Mouse (Mus musculus) fat pad, adult 2 months (tissue): ENCODE measurements around the gene Cacna1g.
"Not testable (repeated sequence)": the region's sequence is repeated elsewhere in the genome, so short reads cannot be mapped to it uniquely, and the experiment has no call there.

Experiments used
- DNase-seq: peaks from one replicate; pipeline ENCODE4 v3.0.0-alpha.2; 2011; ENCODE audit warnings: low read depth, low spot score; ENCODE audit errors: extremely low read depth

Cacna1g gene

DNA sequence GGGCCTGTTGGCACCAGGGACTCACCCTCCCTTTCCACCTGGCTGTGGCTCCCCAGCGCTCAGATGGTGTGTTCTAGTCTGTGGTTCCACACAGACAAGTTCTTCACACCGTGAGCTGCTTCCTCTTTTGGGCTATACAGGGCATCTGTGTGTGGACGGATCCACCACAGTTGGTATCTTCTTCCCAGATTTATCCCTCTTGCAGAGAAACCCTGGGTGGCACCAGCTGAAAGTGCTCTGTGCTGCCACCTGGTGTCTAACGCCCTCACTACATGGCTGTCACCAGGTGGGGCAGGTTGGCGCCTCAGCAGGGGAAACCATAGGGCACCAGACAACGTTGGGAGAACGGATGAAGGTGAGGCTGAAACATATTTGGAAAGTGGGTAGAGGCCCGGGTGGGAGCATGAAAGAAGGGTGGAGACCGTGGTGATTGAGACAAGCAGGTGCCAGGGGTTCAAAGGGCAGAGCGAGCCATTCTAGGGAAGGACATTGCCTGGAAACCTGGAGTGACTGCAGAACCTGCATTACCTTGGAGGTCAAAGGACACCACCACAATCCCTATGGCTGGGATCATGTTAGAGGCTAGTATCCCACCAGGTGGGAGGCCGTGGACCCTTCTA, 69.2 kb downstream of the Cacna1g start:
- DNase-seq = no peak

DNA sequence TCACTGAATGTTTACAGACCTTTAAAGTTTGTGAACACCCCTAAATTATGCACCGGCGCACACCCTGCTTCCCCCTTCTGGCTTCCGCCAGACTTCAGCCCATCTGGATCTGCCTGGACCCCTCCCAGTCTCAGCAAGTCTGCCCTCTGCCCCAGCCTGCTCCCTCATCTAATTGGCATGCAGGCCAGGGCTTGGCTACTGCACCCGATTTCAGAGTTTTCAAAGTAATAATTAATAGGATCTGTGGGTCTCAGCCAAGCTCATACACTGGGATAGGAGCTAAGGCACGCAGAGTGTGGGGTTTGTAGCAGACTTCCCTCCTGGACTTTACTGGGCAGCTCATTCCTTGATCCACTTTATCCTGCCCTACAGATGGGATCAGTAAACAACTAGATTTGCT, 69.8 kb downstream of the Cacna1g start:
- DNase-seq = no peak

DNA sequence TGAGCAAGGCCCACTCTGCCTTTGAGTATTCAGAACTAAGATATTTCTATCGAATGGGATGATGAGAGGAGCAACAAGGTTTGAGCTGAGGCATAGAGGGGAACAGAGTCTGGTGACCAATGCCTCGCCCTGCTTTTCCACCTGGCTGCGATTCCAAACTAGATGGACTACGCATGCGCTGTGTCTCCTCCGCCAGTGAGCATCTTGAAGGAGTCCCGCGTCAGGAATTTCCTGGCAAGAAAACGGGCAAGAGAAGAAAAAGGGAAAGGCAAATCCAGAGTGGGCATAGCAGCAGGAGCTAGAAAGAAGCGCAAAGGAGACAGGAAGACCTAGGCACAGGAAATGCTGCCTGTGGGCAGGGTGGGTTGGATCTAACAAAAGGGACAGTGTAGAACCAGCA, 70.2 kb downstream of the Cacna1g start:
- DNase-seq = no peak

DNA sequence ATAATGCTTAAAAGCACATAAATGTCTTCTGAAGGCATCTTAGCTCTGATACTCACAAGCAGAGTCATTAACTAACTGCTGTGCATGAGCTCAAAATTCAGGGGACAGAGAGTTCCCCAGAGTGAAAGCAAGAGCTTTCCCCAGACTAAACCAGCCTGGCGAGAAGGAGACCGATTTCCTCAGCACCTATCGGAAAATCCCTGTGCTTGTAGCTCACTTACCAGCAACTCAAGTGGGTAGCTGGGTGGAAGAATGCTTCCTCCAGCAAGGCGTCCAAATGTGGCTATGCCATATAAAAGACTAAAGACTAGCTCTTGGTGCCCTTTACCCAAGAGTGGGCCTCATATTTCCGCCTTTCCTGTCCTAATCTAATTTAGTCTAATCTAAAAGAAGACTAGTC, 71.3 kb downstream of the Cacna1g start:
- no peak for DNase-seq

DNA sequence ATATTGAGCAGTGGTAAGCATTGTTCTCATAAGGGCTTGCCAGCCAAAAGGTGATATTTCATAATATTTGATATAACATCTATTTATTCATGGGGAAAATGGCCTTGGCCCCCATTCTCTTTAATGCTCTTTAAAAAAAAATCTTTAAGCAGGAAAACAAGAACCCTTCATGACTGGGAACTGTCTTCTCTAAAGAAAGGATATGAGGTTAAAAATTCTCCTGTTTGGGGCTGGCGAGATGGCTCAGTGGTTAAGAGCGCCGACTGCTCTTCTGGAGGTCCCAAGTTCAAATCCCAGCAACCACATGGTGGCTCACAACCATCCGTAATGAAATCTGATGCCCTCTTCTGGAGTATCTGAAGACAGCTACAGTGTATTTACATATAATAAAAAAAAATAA, 72.0 kb downstream of the Cacna1g start:
- not testable (repeated sequence) for DNase-seq

DNA sequence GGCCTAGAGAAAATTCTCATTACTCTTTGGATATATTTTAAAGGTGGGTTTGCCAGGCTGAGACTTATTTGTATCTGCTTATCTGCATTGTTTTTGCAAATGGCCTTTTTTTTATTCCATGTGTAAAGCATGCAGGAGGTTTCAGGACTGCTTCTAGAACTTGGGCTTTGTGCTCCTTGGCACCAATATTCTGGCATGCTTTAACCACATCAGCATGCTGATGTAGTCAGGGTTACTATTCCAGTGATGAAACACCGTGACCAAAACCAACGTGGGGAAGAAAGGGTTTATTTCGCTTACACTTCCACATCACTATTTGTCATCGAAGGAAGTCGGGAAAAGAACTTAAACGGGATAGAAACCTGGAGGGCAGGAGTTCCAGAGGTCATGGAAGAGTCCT, 73.0 kb downstream of the Cacna1g start:
- DNase-seq = no peak

DNA sequence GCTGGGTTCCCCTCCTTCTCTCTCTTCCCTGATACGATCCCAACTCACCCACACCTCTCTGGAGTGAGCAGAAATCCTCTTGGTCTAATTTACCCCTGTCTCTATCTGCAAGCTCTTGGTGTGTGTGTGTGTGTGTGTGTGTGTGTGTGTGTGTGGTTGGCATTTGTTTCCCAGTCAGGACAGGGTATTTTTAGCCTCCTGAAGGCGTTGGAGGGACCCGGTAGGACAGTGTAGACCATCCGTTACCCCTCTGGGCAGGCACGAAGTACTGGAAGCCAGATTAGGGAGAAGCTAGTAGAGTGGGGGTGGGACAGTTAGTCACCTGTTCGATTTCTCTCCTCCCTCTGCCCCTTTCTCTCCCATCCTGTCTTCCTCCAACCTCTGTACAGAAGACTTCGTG, 79.9 kb downstream of the Cacna1g start:
- no peak for DNase-seq

DNA sequence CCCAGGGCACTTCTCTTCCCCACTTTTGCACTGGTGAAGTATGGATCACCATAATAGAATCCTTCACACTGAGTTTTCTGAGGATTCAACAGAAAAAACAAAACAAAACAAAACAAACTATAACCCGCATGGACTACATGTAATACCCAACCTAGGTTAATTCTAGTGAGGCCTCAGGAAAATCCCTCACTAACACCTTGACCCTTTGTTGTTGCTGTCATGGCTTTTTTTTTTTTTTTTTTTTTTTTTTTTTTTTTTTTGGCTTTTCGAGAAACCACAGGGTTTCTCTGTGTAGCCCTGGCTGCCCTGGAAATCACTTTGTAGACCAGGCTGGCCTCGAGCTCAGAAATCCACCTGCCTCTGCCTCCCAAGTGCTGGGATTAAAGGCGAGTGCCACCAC, 80.5 kb downstream of the Cacna1g start:
- DNase-seq = not testable (repeated sequence)

DNA sequence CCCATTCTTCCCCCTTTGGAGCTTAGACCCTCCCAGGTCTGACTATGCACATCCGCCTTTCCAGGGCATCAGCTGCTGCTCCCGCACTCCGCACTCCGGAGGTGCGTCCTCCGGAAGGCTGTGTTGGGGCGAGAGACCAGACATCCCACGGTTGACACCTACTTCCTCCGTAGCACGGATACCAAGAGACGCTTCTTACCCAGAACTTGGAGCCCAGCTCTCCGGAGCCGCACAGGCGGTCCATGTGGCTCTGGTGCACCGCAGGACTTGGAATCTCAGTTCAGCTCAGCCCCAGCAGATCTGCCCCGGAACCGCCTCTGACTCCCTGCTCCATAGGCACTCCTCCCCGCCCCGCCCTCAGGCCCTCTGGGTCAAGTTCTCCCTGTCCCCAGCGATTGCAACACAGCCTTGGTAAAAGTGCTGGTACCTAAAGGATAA, 81.3 kb downstream of the Cacna1g start, which contains the start of gene Abcc3:
TSS of gene Abcc3 (minus strand) at position 326 of the 438 bp plus-strand sequence.
- no peak for DNase-seq

DNA sequence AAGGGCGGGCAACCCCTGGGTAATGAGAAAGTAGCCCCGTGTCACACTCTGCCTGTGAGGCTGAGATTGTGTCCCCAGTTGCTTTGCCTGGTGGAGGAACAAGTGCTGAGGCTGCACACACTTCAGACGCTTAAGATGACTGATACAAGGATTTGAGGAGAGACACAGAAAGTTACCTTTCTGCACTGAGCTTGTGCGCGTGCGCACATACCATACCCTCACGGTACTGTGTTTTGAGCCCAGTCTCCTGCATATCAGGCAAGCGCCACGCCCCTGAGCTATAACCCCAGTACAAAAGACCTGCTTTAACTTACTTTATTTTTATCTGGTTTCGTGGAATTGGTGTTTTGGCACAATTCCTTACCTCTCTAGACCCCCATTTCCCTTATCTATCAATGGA, 82.3 kb downstream of the Cacna1g start:
- DNase-seq = no peak

DNA sequence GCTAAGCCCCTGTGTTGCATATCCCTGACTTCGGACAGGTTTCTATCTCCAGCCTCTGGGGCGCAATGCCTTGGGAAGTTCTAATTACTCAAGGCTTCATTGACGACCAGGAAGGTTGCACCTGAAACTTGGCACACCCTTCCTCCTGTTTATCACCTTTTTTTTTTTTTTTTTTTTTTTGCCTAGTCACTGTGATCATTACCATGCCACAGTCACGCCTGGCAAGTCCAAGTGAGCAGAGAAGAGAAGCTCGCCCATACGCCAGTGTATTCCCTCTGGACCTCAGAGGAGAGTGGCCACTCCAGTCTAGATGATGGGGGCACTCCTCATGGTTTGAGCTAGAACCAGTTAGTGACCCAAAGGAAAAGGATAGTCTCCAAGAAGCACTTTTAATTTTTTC, 83.2 kb downstream of the Cacna1g start:
- DNase-seq = no peak

DNA sequence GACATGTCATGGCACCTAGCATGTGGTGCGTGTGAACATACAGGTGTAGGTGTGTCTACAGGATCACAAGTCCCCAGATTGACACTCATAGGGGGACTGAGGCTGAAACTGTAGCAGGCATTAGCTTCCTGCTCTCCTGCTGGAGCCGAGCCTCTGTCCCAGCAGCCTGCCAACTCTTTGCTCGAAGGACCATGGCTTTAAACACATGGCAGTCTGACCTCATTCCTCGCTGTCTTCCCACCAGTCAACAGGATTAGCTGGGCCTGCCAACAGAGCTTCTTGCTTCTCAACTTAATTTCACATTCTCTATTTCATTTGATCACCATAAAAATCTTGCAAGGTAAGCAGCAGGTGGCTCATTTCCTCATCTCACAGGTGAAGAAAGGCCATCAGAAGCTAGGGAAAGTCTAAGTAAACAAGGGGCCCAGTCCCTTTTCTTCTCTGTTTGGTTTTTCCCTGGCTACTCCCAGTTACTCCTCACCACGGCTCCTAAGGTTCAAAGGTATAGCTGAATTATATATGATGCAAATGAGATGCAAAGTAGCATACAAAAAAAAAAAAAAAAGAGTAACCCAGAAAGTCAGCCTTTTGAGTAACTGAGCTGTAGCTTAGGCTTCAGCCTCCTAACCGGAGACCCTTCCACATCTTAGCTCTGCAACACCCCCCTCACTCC, 84.1 kb downstream of the Cacna1g start:
- no peak for DNase-seq

DNA sequence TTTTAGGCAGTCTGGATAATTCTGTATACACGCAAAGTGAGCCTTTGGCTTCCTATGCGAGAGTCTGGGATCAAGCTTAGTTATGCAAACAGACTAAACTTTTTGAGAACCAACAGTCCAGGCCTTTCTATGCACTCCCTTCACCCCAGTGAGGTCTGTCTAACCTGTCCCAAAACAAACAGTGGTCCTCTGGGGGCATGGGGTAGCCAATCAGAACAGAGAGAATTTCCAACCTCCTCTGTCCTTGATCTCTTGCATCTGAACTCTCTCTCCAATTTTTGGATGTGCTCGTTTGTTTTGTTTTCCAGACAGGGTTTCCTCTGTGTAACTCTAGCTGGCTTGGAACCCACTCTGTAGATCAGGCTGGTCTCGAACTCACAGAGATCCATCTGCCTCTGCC, 85.0 kb downstream of the Cacna1g start:
- DNase-seq = no peak

DNA sequence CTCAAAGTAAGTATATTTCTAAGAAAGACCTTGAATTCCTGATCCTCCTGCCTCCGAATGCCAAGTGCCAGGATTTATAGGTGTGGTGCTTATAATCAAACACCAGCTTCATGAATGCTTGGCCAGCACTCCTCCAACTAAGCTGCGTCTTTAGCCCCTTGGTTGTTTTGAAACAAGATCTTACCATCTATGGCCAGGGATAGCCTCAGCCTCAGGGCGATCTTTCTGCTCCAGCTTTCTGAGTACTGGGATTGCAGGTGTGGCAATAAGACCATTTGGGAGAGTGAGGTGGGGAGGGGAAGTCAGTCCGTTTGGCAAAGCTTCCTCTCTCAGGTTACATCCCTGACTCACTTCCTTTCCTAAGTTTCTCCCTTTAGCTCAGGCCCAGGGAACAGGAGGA, 86.2 kb downstream of the Cacna1g start:
- peak; percentile 99 for DNase-seq

DNA sequence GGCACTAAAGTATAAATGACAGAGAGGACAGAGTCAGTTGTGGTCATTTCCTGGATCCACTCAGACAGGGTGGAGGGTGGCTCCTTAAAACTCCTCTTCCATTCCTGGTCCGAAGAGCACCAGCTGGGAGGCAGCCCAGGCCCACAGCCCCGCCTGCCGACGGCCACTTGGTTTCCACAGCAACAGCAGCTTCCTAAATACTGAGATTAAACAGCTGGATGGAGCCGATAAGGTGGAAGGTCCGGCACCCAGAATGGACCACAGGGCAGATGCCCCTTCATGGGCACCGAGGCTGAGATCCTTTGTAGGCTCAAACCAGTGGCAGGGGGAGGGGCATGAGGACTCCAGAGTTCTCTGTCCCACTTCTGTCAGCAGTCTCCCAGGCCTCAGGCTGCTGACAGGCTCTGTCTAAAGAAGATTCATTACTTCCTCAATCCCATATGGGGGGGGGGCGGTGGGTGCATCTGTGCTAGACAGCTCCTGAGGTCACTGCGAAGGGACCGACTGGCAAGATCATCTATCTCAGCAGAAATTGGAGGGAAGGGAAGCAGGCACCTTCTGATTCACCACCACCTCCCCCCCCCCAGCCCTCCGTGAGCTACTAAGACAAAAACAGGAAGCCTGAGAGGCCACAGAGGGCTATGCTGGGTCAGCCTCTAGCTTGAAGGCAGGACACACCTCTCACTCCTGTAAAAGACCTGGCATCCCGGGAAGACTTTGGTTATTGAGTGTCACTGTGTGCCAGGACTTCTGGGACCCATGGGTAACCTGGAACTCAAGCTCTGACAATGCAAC, 87.8 kb downstream of the Cacna1g start:
- DNase-seq = no peak

DNA sequence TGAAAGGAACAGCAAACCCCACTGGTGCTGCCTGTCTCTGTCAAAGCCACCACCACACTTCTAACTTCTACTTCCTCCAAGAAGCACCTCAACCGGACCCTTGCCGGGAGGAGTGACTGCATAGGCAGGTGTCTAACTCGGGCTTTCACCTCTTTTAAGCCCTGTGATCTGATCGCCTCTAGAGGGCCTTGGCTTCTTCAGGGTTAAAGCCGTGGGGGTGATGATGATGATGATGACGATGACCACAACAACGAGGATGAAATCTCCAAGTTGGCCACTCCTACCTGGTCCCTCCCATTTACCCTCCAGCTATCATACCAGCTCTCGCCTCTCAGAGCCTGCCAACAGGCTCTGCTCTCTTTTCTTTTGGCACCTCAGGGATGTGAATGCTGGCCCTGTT, 94.3 kb downstream of the Cacna1g start:
- no peak for DNase-seq

DNA sequence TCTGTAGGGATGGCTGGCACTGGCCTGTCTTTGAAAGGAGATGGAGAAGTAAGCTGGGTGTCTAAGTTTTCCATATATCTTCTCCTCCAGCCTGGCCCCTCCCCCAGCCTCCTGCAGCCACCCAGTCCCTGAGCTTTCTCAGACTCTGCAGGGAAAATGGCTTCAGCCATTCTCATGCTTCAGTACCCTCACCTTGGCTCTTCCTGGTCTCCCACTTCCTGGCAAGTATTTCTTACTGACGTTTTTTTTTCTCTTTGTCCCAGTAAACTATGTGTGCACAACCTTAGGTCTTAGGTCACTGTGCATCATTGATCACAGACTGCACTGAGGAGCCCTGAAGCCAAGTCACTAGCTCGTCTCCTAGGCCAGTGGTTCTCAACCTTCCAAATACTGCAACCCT, 94.9 kb downstream of the Cacna1g start:
- DNase-seq = no peak

DNA sequence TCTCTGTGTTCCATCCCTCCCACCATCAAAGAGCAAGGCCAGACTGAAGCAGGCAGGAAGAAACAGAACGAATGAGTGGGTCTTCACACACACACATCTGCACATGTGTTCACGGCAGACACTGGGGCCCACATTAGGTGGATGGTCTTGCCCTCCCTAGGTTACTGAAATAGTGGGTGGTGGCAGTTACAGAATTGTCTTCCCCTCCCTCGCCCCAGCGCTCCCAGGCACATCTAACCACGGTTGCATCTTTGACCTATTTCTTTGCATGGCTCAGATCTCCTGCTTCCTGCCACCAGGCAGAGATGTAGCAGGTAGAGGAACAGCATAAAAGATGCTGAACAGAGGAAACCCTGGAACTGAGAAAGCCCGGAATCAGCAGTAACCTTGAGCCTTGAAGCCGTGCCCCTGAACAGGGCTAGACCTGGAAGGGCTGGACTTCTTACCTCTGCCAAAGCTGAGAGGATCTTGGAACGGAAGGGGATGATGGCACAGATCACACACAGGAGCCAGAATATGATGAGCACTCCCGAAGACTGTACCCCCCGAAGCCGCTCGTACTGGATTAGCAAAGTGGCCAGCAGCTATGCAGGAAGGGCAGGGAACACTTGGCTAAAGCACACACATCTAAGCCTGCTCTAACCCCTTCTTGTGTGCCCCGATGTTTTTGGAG, 99.6 kb downstream of the Cacna1g start:
- DNase-seq = no peak

DNA sequence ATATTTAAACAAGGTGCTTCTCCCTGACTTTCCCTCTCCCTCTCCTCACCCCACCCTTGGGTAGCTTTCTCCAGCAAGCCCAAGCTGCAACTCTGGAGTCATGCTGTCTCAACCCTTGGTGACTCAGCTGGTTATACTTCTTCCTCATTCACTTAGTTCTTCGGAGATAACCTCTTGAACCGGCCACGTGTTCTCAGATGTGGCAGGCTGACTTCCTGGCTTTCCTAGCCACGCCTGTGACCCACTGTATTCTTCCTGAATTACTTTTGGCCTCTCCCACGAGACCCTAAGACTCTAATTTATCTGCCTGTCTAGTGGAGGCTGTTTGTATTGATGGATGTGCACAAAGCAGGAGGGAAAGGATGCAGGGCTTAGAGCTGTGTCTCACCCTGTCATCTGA, 103.2 kb downstream of the Cacna1g start:
- no peak for DNase-seq

DNA sequence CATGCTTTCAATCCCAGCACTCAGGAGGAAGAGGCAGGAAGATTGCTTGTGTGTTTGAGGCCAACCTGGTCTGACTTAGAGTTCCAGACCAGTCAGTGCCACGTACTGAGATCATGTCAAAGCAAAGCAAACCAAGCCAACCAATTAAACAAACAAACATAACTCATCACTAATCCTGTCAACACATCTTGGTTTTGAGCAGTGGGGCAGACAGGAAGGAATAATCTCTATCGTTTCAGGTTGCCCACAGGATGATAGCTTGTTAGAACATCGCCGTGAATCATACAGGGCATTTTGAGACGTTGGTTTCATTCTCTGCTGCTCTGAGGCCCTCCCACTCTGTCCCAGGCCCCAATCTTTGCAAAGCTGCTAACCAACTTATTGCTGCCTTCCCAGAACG, 104.0 kb downstream of the Cacna1g start:
- no peak for DNase-seq

DNA sequence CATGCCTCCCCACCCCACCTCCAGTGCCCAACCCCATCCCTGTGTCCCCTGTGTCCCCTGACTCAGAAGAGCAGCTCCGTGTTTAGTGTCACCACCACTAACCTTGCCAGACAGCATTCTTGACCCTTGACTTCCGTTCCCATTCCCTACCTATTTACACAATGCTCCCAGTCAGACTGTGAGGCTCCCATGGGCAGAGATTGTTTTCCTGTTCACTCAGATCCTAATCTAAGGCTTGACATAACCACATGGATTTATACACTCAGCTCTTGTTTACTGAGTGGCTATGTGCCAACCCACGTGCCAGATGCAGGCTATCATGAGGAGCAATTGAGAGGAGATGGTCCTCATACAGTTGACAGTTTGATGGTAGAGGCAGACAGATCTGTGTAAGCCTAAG, 108.7 kb downstream of the Cacna1g start:
- DNase-seq = no peak

DNA sequence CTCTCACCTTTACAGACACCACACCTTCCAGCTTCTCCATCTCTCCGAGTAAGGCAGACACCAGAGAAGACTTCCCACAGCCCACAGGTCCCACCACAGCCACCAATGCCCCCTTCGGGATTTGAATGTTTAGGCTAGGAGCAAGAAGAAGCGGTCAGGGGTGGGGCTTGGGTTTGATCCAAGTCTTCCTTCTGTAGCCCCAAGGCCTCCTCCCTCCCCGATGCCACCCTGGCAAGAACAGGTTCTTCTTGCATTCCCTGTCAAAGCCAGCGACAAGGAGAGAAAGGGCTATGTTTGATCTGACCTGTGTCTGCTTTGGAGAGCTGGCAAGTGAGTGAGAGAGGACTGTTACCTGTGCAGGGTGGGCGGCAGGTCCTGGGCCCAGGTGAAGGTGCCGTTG, 110.3 kb downstream of the Cacna1g start:
- DNase-seq = no peak
